Mouse (Mus musculus) bone marrow, adult 2 months (tissue): ENCODE measurements around the gene Tinag.

ENCODE experiments used
- CTCF ChIP-seq: fragments of 200-500 bp; IDR thresholded peaks from 2 replicates; pipeline ENCODE4 v1.5.1; 2011; ENCODE audit warnings: low read length, control low read depth; ENCODE audit not compliant: control insufficient read depth, insufficient read depth
- POLR2A ChIP-seq: fragments of 200-500 bp; IDR thresholded peaks from 2 replicates; pipeline ENCODE4 v1.6.1; 2011; ENCODE audit warnings: low read depth, mild to moderate bottlenecking, control low read depth, low read length, borderline replicate concordance; ENCODE audit not compliant: control insufficient read depth

DNA sequence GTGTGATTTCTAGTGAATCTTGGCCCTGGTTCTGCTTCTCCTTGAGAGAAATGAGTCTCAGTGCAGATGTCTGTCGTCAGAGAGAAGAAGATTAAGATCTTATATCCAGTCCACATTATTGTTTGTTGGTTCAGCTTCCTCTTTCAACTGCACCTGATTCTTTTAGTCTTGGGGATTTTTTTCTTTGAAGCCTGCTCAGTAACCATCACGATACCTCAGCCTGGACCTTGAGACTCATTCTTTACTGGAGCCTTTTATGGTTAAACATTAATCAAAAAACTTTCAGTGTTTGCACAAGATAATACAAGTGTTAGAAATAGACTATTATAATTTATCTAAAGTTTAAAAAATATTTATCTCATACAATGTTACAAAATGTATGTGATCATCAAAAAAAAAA, at the start of gene Tinag:
- TF ChIP-seq POLR2A (no peak), CTCF (no peak)
